Mouse (Mus musculus): ENCODE results near the gene Cd3e.
"Not testable (repeated sequence)": the region's sequence is repeated elsewhere in the genome, so short reads cannot be mapped to it uniquely, and the experiment has no call there.

The Cd3e gene

GRCm38 (mm10) chr9:44977813-44978212 lies 31.6 kb downstream of the Cd3e start:
- no peak for DNase-seq

- DNase-seq = no peak
Observed at GRCm38 (mm10) chr9:44969450-44969849, 40.0 kb downstream of the Cd3e start.

GRCm38 (mm10) chr9:44967763-44968162 lies 41.7 kb downstream of the Cd3e start:
- not testable (repeated sequence) for DNase-seq

- peak; percentile 84 to 88 for DNase-seq
Observed at GRCm38 (mm10) chr9:44966815-44967242, 42.6 kb downstream of the Cd3e start.

GRCm38 (mm10) chr9:44965833-44966466 lies 43.5 kb downstream of the Cd3e start:
- DNase-seq = no peak

GRCm38 (mm10) chr9:44965126-44965832 lies 44.1 kb downstream of the Cd3e start, which contains the start of gene Ube4a:
TSS of gene Ube4a (minus strand) at chr9:44965600.
- peak; percentile 98 to 99 for DNase-seq

GRCm38 (mm10) chr9:44954432-44954831 lies 55.0 kb downstream of the Cd3e start:
- no peak for DNase-seq

All from lung, adult 18-20 months (tissue).